Mouse (Mus musculus) kidney, embryonic 16.5 days (tissue): ENCODE measurements around the gene Fam167b. TPM values are rescaled to one million over a fixed set of nuclear protein-coding genes. Genes with fewer than 3 reads are reported as not detected.

Experiments
- ATAC-seq: fragments of 200-750 bp; cut with Nextera tagmentation; 2 replicates; pipeline ENCODE4 v1.8.0; 2017; ENCODE audit warnings: moderate TSS enrichment; ENCODE audit not compliant: low FRiP score, low TSS enrichment
- H3K27ac ChIP-seq: fragments of 300-500 bp; sonication (generic); 2 replicates; pipeline ENCODE4 v1.5.1; 2014; ENCODE audit warnings: low read length
- H3K27me3 ChIP-seq: fragments of 300-500 bp; sonication (generic); 2 replicates; pipeline ENCODE4 v1.6.1; 2014; ENCODE audit warnings: low read length, control low read depth, mixed read lengths; ENCODE audit not compliant: insufficient read depth
- H3K36me3 ChIP-seq: fragments of 300-500 bp; sonication (generic); 2 replicates; pipeline ENCODE4 v1.6.1; 2014; ENCODE audit warnings: low read length, control low read depth, mixed read lengths; ENCODE audit not compliant: insufficient read depth
- H3K4me1 ChIP-seq: fragments of 300-500 bp; sonication (generic); 2 replicates; pipeline ENCODE4 v1.6.1; 2014; ENCODE audit warnings: low read length, control low read depth, mixed read lengths; ENCODE audit not compliant: insufficient read depth
- H3K4me2 ChIP-seq: fragments of 300-500 bp; sonication (generic); replicated peaks from 2 replicates; pipeline ENCODE4 v1.6.1; 2014; ENCODE audit warnings: low read depth, low read length
- H3K4me3 ChIP-seq: fragments of 300-500 bp; sonication (generic); 2 replicates; pipeline ENCODE4 v1.5.1; 2014; ENCODE audit warnings: mild to moderate bottlenecking, low read length
- H3K9ac ChIP-seq: fragments of 300-500 bp; sonication (generic); replicated peaks from 2 replicates; pipeline ENCODE4 v1.6.1; 2014; ENCODE audit warnings: low read length
- H3K9me3 ChIP-seq: fragments of 300-500 bp; sonication (generic); 2 replicates; pipeline ENCODE4 v1.6.1; 2016; ENCODE audit warnings: low read length, control low read depth
- whole genome bisulfite sequencing: fragments of 180-500 bp; shearing (Covaris S2); extraction: QIAGEN DNeasy Blood & Tissue Kit; methylation state at CpG from one replicate; pipeline ENCODE4 v1.1.7; 2014; 5-methylcytosine and 5-hydroxymethylcytosine counted together
- polyA plus RNA-seq: library from polyadenylated mRNA; unstranded; fragments of >200 nt; fragmentation: Nextera tagmentation; extraction: Ambion mirVana; gene quantifications from 2 replicates; pipeline ENCODE4 v1.2.1, GENCODE M21; 2015

Fam167b gene
- polyA plus RNA-seq = 35.9 and 37.8 TPM in 2 replicates

GRCm38 (mm10) chr4:129578466-129578865 is at the start of gene Fam167b:
Gene Fam167b, minus strand, starts transcription at chr4:129578549.
- Histone ChIP-seq H3K27ac (peak within 1 kb of the TSS; percentile 52), H3K27me3 (no peaks in the 10 kb centered on the region), H3K9me3 (no peaks in the 10 kb centered on the region), H3K36me3 (no peaks in the 10 kb centered on the region), H3K9ac (peak within 1 kb of the TSS; percentile 56), H3K4me3 (peak within 1 kb of the TSS; percentile 34), H3K4me2 (peak within 1 kb of the TSS; percentile 41), H3K4me1 (peaks cover 17% of the 10 kb centered on the region)
- no peak for ATAC-seq
- 72% methylated on average over 5 of the region's 5 CpGs for WGBS

DNA sequence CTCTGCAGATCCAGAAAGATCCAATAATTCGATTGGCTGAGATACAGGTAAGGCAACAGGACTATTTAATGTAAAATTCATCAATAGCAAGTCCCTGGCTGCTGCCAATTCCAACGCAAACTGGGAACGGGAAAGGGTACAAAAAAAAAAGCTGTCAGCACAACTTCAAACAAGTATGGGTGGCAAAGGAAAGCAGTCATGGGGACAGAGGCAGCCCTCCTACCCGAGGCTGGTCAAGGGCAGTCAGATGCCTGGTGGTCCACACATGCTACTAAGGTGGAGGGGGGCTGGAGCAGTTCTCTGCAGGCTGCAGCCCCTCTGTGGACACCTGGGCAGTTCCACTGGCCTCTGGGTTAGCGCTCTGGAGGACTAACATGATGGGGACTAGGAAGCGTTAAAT is 47.7 kb upstream of the Fam167b start:
- no peak overlapping the region for H3K9ac ChIP-seq
- WGBS = 77% methylated on average over 6 of the region's 6 CpGs
- H3K27me3 ChIP-seq = no peaks in the 10 kb centered on the region
- peaks cover 51% of the 10 kb centered on the region for H3K36me3 ChIP-seq
- H3K4me2 ChIP-seq = no peak overlapping the region
- no peak overlapping the region for H3K4me3 ChIP-seq
- peaks cover 34% of the 10 kb centered on the region for H3K4me1 ChIP-seq
- no peaks in the 10 kb centered on the region for H3K9me3 ChIP-seq
- H3K27ac ChIP-seq = no peak overlapping the region
- no peak for ATAC-seq

DNA sequence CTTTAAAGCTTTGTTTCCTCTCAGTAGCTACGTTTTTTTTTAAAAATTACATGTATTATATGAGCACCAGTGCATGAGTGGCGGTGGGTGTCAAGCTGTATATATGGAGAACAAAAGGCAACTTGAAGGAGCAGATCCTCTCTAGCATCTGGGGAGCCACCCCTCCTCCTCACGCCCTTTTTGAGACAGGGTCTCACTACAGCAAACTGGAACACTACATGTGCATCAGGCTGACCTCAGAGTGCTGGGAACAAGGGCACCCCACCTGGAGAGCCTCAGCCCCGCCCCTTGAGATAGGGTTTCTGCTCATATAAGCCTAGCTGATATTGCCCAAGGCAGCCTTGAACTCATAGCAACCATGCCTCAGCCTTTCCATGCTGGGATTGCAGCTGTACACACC is 47.1 kb upstream of the Fam167b start:
- WGBS = 48% methylated on average over 4 of the region's 4 CpGs
- no peaks in the 10 kb centered on the region for H3K9me3 ChIP-seq
- H3K27ac ChIP-seq = peak overlapping the region; percentile 93; the same call in 1 of the 2 replicates
- H3K9ac ChIP-seq = peak overlapping the region; percentile 90
- no peak overlapping the region for H3K4me3 ChIP-seq
- peaks cover 49% of the 10 kb centered on the region for H3K36me3 ChIP-seq
- H3K4me1 ChIP-seq = peaks cover 34% of the 10 kb centered on the region
- H3K4me2 ChIP-seq = peak overlapping the region; percentile 81
- no peaks in the 10 kb centered on the region for H3K27me3 ChIP-seq
- no peak for ATAC-seq

DNA sequence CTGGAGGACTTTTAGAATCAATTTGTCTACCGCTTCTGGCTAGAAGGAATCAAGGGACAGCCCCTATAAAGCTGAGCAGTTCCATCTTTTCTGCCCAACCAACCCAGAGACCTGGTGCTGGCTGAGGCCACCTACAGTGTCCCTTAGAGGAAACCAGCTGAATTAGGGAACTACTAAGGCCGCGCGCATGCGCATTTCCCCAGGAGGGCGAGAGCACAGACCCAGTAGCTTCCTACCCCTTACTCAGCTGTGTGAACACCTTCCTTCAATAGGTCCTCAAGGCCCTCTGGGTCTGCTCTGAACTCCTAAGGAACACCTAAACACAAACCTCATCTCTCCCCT is 46.7 kb upstream of the Fam167b start:
- Histone ChIP-seq H3K36me3 (peaks cover 44% of the 10 kb centered on the region), H3K27ac (peak overlapping the region; percentile 93), H3K27me3 (no peaks in the 10 kb centered on the region), H3K4me2 (peak overlapping the region; percentile 81), H3K9ac (peak overlapping the region; percentile 90), H3K4me1 (peaks cover 34% of the 10 kb centered on the region), H3K9me3 (no peaks in the 10 kb centered on the region), H3K4me3 (peak overlapping the region; percentile 82)
- peak; percentile 24 for ATAC-seq
- under 1% methylated on average over 6 of the region's 6 CpGs for WGBS

DNA sequence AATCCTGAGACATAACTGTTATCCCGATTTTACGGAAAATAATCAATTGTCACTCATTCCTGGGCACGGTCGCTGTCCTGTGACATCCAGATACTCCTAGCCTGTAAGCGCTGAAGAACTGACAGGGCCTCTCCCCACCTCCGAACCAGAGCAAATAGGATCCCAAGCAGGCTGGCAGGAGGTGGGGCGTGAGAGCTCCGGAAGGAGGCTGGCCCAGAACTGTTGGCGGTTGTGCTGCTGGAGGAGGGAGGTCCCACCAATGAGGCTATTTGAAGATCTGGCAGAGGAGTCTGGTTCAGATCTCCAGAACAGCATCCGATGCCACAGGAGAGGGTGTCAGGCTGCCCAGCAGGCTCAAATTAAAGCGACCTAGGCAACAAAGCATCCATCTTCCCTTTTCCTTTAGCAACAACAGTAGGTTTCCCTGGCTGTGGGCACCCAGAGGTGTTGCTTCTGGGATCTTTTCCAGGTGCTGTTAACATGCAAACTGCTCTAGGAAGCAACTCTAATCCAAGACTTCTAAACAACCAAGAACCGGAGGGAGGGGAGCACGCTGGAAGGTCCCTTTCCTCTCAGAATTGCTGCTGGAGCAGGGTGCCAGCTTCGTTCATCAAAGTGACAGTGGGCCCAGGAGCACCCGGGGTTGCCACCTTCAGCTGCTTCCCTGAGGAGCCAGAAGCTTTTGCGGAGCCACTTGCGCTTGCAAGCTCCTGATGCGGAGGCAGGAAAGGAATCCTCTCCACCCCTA is 46.1 kb upstream of the Fam167b start:
- under 1% methylated on average over 18 of the region's 18 CpGs for WGBS
- H3K4me3 ChIP-seq = peak overlapping the region; percentile 82
- H3K9ac ChIP-seq = peak overlapping the region; percentile 90
- peak; percentile 93 for ATAC-seq
- peaks cover 39% of the 10 kb centered on the region for H3K36me3 ChIP-seq
- no peaks in the 10 kb centered on the region for H3K9me3 ChIP-seq
- H3K4me2 ChIP-seq = peak overlapping the region; percentile 81
- H3K4me1 ChIP-seq = peaks cover 34% of the 10 kb centered on the region
- H3K27ac ChIP-seq = peak overlapping the region; percentile 93
- no peaks in the 10 kb centered on the region for H3K27me3 ChIP-seq

GRCm38 (mm10) chr4:129623681-129624091 is 45.3 kb upstream of the Fam167b start, which contains the start of gene Ccdc28b:
Gene Ccdc28b, minus strand, starts transcription at chr4:129623947.
- no peaks in the 10 kb centered on the region for H3K9me3 ChIP-seq
- peak within 1 kb of the TSS; percentile 93 for H3K27ac ChIP-seq
- H3K4me3 ChIP-seq = peak within 1 kb of the TSS; percentile 82
- no peaks in the 10 kb centered on the region for H3K27me3 ChIP-seq
- peak within 1 kb of the TSS; percentile 81 for H3K4me2 ChIP-seq
- H3K4me1 ChIP-seq = peaks cover 36% of the 10 kb centered on the region
- peaks cover 31% of the 10 kb centered on the region for H3K36me3 ChIP-seq
- ATAC-seq = peak; percentile 36; the same call in 1 of the 2 replicates
- WGBS = under 1% methylated on average over 10 of the region's 10 CpGs
- peak within 1 kb of the TSS; percentile 90 for H3K9ac ChIP-seq

DNA sequence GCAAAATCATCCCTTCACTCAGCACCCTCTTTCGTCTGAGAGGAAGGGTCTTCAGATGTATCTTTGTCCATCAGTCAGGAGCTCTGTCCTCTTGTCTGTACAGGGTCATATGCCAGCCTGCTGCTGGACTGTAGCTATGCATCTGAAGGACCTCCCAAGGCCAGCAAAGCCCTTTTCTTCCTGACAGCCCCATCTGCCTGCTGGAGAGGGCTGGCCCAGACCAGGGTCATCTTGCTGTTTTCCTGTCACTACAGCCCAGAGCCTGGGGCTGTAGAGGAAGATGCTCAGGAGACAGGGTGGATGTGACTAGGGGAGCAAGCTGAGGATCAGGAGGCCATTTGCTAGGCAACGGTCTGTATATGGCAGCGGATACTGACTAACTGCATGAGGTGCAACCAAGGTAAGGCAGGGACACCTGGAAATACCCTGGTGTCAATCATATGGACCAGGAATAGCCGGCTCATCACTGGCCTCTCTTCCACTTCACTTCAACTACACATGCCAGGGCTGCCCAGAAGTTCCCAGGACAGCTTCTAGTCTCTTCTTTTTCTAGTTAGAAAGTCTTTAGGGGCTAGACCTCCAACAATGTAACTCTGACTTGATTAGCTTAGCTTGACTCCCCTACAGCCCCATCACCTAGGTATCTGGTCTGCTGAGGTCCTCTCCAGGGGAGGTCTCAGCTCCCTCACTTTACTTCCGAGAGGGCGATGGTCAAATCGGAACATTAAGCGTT is 44.6 kb upstream of the Fam167b start:
- 17% methylated on average over 8 of the region's 8 CpGs for WGBS
- H3K9me3 ChIP-seq = no peaks in the 10 kb centered on the region
- no peak for ATAC-seq

DNA sequence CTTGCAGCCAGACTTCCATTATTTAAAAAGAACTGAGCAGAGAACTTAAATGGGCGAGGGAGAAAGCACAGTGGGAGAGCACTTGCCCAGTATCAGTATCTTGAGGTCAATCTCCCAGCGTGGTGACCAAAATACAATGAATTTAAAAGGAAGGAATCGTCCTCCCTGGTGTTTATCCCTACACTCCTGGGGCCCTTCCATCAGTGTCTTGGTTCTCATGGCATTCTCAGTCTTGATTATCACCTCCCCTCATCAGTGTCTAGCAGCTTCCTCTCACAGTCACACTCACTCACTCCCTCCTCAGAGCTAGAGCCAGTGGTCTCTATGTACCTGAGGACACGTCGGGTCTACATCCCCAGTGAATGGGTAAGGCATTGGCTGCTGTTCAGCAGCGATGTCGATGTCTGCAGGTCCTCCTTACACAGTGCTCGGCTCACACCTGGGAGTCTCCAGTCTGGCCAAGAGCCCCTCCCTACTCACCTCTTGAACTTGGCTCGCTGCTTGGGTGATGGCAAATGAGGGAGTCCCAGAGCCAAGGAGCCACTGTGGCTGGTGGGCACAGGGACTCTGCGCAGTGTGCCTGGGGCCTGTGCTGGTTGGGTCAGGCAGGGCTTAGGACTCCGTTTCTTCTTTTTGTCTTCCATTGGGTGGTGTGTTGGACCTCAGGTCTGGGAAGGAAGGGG is 43.9 kb upstream of the Fam167b start:
- Histone ChIP-seq H3K27ac (peak overlapping the region; percentile 70; the same call in 1 of the 2 replicates), H3K4me1 (peaks cover 43% of the 10 kb centered on the region), H3K4me2 (peak overlapping the region; percentile 81), H3K27me3 (no peaks in the 10 kb centered on the region), H3K4me3 (no peak overlapping the region), H3K36me3 (peaks cover 17% of the 10 kb centered on the region), H3K9ac (0 out of 2 replicates have a peak overlapping the region, but pooled peaks have one; percentile 90), H3K9me3 (no peaks in the 10 kb centered on the region)
- ATAC-seq = no peak
- WGBS = 82% methylated on average over 11 of the region's 11 CpGs

More for the DNA sequence above, 44.6 kb upstream of the Fam167b start:
- Histone ChIP-seq H3K27ac (peak overlapping the region; percentile 93), H3K4me2 (peak overlapping the region; percentile 81), H3K36me3 (peaks cover 24% of the 10 kb centered on the region), H3K4me3 (peak overlapping the region; percentile 82), H3K9ac (peak overlapping the region; percentile 90), H3K4me1 (peaks cover 41% of the 10 kb centered on the region), H3K27me3 (no peaks in the 10 kb centered on the region)

GRCm38 (mm10) chr4:129621283-129621841 is 43.0 kb upstream of the Fam167b start:
- WGBS = 63% methylated on average over 8 of the region's 8 CpGs
- ATAC-seq = no peak
- Histone ChIP-seq H3K4me3 (no peak overlapping the region), H3K27ac (peak overlapping the region; percentile 70), H3K4me2 (peak overlapping the region; percentile 5; the same call in 1 of the 2 replicates), H3K4me1 (peaks cover 43% of the 10 kb centered on the region), H3K36me3 (0 out of 2 replicates have a peak, but pooled peaks cover 9% of the 10 kb centered on the region), H3K9me3 (no peaks in the 10 kb centered on the region), H3K9ac (no peak overlapping the region), H3K27me3 (no peaks in the 10 kb centered on the region)
